Mouse (Mus musculus) frontal cortex, postnatal 36 days (tissue): ENCODE measurements around the gene Hs3st5.
"Not testable (repeated sequence)": the region's sequence is repeated elsewhere in the genome, so short reads cannot be mapped to it uniquely, and the experiment has no call there.

Source experiments
- DNase-seq, 2 experiments: peaks; one replicate each; pipeline ENCODE4 v3.0.0; 2022; ENCODE audit warnings: low spot score in 2 of 2

The Hs3st5 gene

GRCm38 (mm10) chr10:36506727-36507555 lies at the start of gene Hs3st5:
Gene Hs3st5, plus strand, starts transcription at chr10:36506814.
- peak; percentile 76 to 77 for DNase-seq

- DNase-seq, result no peak
Observed at GRCm38 (mm10) chr10:36468664-36469063, 38.0 kb upstream of the Hs3st5 start.

DNA sequence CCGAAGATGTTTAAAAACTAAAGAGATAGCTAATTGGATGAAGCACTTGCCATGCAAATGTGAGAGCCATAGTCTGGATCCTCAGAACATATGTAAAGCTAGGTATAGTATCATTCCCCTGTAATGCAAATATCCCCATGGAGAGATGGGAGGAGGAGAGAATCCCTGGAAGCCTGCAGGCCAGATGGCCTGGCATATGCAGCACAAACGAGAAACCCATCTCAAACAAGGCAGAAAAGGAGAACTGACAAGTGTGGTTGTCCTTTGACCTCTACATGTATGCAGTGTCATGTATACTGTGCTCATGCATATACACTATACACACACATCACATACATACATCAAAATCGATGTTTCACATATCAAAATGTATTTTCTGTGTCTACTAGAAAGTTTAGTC lies 35.5 kb upstream of the Hs3st5 start:
- no peak for DNase-seq

DNA sequence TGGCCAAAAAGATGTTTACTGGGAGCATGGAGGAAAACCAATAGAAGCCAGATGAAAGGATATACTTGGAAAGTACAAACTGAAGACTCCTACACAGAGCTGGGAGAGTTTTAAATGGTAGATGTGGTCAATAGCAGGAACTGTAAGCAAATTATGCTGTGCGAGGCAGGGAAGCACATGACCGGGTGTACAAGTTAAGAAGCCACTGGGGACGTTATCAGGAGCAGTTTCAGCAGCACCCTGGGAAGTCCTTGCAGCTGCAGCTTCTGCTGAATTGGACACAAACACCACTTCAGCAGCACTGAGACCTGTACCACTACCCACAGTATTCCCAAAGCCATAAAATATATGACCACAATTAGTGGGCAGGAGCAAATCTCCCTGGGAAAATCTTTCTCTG lies 31.8 kb upstream of the Hs3st5 start:
- no peak for DNase-seq

- DNase-seq, result no peak
Observed at GRCm38 (mm10) chr10:36477543-36477942, 29.1 kb upstream of the Hs3st5 start.

DNA sequence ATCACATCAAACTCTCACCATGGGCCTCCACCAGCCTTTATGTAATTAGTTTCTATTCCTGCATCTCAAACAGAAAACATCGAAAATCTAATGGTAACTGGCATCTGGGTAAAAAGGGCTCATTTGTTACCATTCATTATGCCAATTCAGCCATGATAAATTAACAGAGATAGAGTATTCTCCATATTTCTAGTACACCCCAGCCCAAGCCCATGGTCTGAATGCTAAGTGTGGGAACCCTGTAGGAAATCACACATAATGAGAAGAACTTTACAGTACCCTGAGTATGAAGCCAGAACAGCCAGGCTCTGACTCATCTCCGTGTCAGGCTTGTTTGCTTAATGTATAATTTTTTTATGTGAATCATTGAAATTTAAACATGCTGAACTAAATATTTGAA lies 23.3 kb upstream of the Hs3st5 start:
- no peak for DNase-seq

- DNase-seq, result no peak
Observed at GRCm38 (mm10) chr10:36484011-36484410, 22.6 kb upstream of the Hs3st5 start.

DNA sequence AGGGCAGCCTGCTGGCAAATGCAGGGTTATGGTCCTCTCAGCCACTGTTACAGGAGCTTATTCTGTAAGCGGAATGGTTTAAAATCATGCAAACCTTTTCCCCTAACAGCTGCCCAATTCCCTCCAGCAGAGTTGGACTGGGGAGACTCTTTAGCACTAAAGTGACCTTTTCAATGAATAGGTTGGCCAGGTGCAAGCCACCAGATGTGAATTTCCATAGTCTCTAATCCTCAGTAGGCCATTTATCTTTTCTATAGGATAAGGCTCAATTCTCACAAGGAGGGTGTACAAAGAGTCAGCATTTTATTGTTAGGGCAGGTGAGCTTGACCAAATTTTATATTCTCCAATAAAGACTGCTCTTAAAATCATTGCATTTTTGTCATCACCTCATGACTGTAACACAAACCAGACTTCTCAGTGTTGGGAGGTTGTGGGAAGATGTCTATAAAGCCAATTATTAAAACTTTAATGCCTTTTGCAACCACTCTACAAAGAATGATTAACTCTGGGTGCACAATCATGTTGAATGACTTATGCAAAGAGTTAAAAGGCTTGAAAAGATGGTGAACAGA lies 21.8 kb upstream of the Hs3st5 start:
- no peak for DNase-seq

- no peak for DNase-seq
Observed at GRCm38 (mm10) chr10:36493566-36493965, 13.0 kb upstream of the Hs3st5 start.

GRCm38 (mm10) chr10:36499713-36500112 lies 6.9 kb upstream of the Hs3st5 start:
- DNase-seq, result no peak

- peak; percentile 26 to 34 for DNase-seq
Observed at GRCm38 (mm10) chr10:36506033-36506726, 434 bp upstream of the Hs3st5 start.

GRCm38 (mm10) chr10:36507556-36507870 lies 899 bp downstream of the Hs3st5 start:
- no peak for DNase-seq

- peak; percentile 6 to 13 for DNase-seq
Observed at GRCm38 (mm10) chr10:36507991-36508546, 1.5 kb downstream of the Hs3st5 start.

DNA sequence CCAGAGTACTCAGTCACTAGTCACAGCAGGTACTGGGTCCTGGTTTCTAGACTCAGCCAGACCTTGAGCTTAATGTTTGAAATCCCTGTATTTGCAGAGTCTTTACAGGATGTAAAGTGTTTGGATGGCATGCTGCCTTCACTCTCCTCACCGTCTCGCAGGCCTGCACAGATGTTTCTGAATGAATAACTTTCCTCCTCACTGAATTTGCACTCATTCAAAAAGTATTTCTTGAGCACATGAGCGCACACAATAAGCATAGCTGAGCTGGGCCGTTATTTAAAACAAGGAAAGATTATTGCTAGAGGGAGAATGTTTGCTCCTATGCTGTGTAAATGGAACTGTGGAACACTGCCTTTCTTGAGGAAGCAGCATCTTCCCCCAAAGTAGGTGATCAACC lies 2.9 kb downstream of the Hs3st5 start:
- DNase-seq, result no peak

DNA sequence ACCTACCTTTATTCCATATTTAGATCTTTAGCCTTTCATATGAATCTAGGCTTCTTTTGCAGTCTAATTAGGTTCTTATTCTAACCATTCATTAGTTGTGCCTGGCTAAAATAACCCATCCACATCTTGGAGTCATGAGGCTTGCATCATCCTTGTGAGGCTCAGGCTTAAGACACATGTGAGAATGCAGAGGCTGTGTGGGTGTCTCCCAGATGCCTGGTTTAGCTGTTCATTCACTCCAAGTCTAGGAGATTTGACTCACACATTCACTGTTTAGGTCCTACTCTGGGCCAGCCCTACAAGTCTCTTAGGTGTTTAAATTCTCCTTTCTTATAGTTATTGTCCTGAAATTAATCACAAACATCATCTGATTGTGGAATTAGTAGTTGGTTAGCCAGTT lies 17.3 kb downstream of the Hs3st5 start:
- DNase-seq, result peak in 1 of 2 experiments; percentile 44

DNA sequence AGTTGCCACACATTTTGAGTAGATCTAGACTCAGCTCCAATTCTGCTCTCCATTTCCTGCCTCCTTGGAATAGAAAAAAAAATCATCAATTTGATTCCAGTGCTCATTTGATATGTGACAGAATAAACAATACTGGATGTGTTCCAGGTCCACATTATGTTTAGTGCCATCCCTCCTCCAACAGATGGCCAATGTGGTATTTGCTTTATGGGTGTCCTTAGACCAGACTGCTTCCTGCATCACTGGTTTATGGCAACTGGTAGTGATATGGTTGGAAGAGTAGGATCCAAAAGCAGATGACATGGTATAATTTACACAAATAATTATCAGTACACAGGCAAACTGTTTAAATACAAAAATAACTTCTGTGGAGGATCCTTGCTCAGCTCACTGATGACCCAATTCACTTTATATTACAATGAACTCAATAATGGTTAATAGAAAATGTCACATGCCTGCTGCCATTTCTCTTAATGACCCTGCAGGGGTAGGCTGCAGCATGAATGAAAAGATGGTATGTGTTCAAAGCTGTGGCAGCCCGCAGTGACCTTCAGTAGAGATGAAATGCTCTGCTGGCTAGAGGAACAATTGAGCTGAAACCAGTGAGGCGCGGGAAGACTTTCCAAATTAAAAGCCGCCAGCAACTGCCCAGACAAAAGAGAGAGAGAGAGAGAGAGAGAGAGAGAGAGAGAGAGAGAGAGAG lies 27.2 kb downstream of the Hs3st5 start:
- no peak for DNase-seq

- no peak for DNase-seq
Observed at GRCm38 (mm10) chr10:36546622-36547021, 40.0 kb downstream of the Hs3st5 start.

GRCm38 (mm10) chr10:36547713-36548112 lies 41.1 kb downstream of the Hs3st5 start:
- not testable (repeated sequence) for DNase-seq

- no peak for DNase-seq
Observed at GRCm38 (mm10) chr10:36554057-36554456, 47.4 kb downstream of the Hs3st5 start.

- DNase-seq, result no peak
Observed at GRCm38 (mm10) chr10:36554941-36555888, 48.6 kb downstream of the Hs3st5 start.

DNA sequence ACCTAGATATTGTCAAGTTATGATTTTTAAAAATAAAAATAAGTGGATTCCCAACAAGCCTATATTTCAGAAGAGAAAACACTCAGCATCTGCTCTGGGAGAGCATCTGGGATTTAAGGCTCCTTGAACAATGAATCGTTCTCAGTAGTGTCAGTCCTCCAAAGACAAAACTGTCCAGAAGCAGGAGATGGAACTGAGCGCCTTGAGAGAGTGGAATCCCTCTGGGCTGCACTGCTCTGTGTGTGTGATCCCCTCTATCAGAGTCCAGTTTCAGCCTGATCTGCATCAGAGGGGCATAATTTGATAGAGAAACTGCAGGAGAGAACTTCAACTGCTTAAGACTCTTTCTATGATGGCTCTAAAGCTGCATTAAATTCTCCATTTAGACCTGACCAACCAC lies 49.5 kb downstream of the Hs3st5 start:
- no peak for DNase-seq
